Mouse (Mus musculus): Measurements from ENCODE around the gene Ap1s3. TPM values are rescaled to one million over a fixed set of nuclear protein-coding genes. Genes with fewer than 3 reads are reported as not detected.

Gene Ap1s3
- total RNA-seq, 2 experiments from 2014 or later = 4.6 to 19.7 TPM

DNA sequence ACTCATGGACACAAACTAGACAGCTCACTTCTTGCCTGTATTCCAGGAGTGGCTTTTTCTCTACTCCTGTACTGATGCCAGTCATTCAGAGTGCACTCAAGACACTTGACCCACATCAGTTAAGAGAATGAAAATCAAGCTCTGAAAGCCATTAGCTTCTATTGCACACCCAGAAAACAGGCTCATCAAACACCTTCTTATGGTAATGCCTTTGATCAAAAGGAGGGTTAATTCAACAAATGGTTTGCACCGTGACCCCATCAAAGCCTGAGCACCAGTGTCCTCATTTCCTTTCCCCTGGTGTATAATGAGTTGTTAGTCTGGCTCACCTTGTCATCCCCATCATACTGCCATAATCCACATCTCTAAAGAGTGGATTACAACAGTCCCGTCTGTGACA is 69.3 kb downstream of the Ap1s3 start:
- ATAC-seq (replicated peaks; ENCODE audit: poor library complexity) = no peak

DNA sequence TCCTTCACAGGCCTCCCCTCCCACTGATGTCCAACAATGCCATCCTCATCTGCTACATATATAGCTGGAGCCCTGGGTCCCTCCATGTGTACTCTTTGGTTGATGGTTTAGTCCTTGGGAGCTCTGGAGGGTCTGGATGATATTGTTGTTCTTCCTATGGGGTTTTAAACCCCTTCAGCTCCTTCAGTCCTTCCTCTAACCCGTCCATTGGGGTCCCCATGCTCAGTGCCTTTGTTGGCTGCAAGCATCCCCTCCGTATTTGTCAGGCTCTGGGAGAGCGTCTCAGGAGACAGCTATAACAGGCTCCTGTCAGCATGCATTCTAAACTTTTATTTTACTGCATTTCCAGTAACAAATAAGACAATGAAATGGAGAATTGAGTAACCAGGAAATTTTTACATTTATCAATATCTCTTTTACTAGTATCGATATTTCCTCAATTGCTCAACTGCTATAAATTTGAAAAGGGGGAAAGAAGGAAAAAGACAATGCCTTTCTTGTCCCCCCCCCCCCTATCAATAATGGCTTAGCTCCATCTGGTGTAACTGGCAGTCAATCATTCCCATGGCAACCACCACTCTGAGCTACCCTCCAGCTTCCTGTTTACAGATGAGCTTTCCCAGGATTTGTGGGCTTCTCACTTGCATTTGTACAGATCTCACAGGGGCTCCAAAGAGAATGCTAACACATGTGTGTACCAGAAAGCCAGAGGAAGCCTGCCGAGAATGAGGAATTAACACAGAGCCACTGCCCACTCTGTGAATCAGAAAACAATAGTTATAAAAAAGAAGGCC is 73.2 kb downstream of the Ap1s3 start:
- no peak for ATAC-seq (replicated peaks; ENCODE audit: poor library complexity)

DNA sequence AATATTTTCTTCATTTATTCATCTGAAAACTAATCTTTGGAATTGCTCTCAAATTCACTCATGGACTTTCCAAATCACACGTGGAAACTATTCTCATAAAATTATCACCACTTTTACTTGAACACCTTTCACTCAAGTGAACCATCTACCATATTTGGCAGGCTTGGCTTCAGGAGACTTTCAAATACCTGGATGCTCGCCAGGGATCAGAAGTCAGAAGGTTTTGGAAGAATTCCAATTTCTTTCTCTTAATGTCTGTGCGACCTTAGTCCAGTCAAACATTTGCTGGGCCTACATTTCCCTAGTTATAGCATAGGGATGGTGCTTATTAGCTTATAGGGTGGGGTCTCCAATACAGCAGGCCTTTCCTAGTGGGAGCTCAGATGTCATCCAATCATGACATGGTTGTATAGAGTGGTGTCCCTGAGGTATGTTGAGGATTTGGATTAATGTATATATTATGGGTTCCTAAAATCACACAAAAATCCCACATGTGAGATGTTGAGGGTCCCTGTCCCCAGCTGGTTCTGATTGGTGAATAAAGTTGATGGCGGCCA is 79.0 kb downstream of the Ap1s3 start:
- no peak for ATAC-seq (replicated peaks; ENCODE audit: poor library complexity)

DNA sequence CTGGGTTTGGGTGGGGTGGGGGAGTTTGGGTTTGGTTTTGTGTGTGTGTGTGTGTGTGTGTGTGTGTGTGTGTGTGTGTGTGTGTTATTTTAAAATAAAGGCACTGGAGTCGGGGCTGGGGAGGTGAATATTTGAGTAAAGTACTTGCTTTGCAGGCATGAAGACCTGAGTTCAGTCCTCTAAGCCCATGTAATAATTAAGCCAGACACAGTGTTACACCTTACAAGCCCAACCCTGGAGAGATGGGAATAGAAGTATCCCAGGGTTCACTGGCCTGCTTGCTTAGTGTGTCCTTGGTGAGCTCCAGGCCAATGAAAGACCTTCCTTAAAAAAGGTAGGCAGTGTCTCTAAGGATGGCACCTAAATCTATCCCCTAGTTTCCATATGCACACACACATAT is 80.7 kb downstream of the Ap1s3 start:
- ATAC-seq (replicated peaks; ENCODE audit: poor library complexity) = no peak

DNA sequence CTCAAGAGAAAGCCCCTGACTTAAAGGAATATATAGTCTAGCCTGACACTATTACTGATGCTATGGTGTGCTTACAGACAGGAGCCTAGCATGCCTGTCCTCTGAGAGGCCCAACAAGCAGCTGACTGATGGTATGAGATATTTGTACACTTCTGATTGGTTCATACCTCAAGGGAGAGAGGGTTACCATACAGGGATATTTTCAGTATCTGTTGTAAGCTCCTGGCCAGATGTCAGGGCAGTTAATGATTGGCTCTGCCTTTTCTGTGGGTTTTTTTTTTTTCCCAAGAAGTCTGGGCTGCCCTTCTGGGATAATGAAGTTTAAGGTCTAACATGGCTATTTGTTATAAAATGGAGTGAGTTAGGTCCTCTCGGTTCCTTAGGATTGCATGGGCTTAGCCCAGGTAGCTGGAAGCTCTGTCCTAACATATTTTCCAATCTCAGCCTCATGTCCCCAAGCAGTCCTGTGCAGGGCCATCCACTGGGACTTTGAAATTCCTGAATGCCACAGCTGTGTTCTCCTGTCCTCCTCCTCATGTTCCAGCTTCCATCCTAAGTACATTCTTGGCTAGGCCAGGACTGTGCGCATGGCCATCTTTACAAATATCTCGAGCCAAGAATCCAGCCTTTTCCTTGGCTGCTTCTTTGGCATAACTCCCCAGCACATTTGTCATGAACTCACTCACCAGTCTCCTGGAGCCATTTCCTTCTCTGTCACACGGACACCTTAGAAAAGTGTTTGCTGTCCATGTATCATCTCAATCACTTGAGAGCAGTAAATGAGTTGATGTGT is 81.6 kb downstream of the Ap1s3 start:
- ATAC-seq (replicated peaks; ENCODE audit: poor library complexity) = no peak

DNA sequence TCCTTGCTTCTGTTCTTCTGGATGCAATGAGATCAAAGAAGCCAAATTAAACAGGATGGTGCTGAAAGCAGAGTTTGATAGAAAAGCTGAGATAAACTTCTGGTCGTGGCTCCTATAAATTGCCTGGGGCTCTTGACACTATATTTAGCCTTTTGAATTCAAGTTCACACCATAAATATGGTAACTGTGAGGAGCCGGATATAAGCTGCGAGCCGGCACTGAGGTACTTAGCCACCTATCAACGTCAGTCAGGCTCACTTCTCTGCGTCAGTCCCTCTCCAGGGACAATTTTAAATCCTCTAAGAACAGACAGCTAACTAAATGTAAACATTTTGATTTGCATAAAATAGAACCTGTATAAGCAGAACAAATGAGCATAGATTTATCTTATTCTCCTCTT is 82.3 kb downstream of the Ap1s3 start:
- ATAC-seq (replicated peaks; ENCODE audit: poor library complexity) = no peak

DNA sequence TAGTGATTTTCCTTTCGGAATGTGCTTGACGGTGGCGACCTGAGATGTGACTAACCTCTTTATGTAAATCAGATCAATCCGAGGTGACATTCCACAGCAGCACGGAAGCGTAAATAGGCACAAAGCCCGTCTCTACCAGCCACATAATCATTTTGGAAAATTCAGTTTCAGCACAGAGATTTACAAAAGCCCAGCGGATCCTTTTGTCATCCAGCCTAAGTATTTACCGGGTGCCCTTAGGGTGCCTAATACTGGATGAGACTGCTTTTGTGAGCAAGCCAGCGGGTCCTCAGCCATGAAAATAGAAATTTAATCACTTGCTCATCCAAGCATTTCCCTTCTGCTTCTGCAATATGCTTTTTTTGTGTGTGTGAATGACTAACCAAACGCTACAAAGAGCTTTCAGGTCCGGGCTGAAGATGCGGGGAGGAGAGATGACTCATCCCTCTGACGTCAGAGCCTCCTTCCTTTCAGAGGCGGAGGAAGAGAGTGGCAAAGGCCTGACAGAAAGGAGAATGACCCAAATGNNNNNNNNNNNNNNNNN is 90.6 kb downstream of the Ap1s3 start:
- peak; percentile 85 for ATAC-seq (replicated peaks; ENCODE audit: poor library complexity)

DNA sequence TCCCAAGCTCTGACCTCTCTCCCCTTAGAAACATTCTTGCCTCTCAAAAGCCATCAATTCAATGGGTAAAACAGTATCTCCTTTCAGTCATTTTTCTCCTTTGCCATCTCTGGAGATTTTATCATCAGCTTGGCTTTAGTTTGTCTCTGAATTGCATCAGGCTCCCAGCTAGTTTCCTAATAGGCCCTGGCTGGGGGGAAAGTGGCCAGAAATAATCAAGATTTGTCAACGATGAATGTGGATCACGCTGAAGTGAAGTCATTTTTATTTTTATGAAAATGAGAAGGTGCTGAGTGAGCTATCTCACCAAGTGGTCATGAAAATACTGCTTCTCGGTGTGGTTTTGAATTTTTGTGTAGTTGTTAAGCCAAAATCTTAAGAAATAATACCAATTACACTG is 94.4 kb downstream of the Ap1s3 start:
- no peak for ATAC-seq (replicated peaks; ENCODE audit: poor library complexity)

DNA sequence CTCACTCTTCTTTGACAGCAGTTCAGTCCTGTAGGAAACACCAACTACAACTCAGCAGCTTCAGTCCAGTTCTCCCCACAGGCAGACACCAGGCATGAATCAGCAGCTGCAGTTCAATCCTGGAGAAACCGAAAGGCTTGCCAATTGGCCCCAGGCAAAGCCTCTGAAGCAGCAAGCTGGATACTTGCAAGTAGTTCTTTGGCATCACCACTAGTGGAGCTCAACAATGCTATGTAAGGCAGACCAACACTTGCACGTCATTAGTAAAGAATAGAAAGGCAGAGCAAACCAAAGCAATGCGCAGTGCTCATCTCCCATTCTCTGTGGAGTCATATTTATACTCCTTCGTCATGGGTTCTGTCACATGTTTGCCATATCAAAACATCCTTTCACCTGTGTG is 99.9 kb downstream of the Ap1s3 start:
- no peak for ATAC-seq (replicated peaks; ENCODE audit: poor library complexity)

DNA sequence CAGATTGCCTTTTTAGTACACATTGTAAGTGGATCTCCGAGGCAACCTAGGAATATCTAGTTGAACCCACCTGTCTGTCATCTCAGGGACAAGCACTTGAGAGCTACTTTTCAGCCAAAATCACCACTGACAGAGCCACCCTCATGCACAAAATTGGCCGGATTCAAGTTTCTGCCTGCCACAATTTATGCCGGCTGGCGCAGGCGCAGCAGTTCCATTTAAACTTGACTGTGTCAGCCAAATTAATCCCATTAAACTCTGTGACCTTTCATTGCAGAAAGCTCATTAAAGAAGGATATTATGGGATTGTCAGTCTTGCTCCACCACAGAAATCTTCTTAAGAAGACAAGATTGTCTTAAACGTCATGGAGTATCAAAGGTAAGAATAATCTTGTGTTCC is 100.6 kb downstream of the Ap1s3 start:
- no peak for ATAC-seq (replicated peaks; ENCODE audit: poor library complexity)

DNA sequence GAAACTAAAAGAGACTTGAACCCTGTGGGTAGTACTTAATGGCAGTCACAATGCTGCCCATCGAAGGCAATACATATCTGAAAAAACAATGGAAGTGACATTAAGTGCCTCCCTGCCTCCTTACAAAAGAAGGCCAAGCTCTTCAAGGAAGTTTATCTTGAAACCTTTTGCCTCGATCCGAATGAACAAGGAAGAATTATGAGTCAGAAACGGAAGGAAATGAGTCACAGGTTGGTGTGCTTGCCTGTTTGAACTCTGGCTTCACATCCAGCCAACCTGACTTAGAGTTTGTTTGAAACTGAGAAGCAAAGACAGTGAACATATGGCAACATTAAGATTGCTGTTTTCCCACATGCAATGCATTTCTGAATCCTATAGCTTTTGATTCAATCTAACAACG is 110.6 kb downstream of the Ap1s3 start:
- ATAC-seq (replicated peaks; ENCODE audit: poor library complexity) = no peak

Other genes with a start within 250 kb of the Ap1s3 start
- not detected in 2 replicates for gene Scg2, start 231.9 kb downstream of the Ap1s3 start, total RNA-seq (2015)
- gene Scg2, start 231.9 kb downstream of the Ap1s3 start, total RNA-seq (2017) = not detected in 2 replicates
- 50.8 and 55.8 TPM in 2 replicates for gene Mrpl44, start 104.0 kb upstream of the Ap1s3 start, total RNA-seq (2015)
- gene Mrpl44, start 104.0 kb upstream of the Ap1s3 start, total RNA-seq (2017) = 57.3 and 68.7 TPM in 2 replicates
- gene Wdfy1, start 104.2 kb upstream of the Ap1s3 start, total RNA-seq (2015) = 24.9 and 25.8 TPM in 2 replicates
- 11.6 and 16.1 TPM in 2 replicates for gene Wdfy1, start 104.2 kb upstream of the Ap1s3 start, total RNA-seq (2017)
- 36.3 and 39.6 TPM in 2 replicates for gene Serpine2, start 189.2 kb upstream of the Ap1s3 start, total RNA-seq (2015)
- gene Serpine2, start 189.2 kb upstream of the Ap1s3 start, total RNA-seq (2017) = 30.8 and 37.8 TPM in 2 replicates